Comparison of ENCODE assay signal across 21 mouse cellular contexts in genomic region chr1:77028216-77028615, GRCm38 (mm10).
DNase-seq lines count a peak whose midpoint lies in the region; ATAC-seq lines count a peak whose summit lies in the region.
"Had no signal": no experiment of that assay in that cellular context is flagged by ENCODE, and none has a peak within 500 bp of the region (broad histone marks: within the 10 kb centered on the region; RNA-seq: fewer than 3 reads in every experiment).

No protein-coding gene starts in this region.

- no peaks in the 10 kb centered on the region for H3K27me3 ChIP-seq in forebrain, embryonic 15.5 days
- no peaks in the 10 kb centered on the region for H3K27me3 ChIP-seq in forebrain, embryonic 10.5 days (ENCODE audit: poor library complexity, severe bottlenecking)
- H3K27me3 ChIP-seq: heart, embryonic 13.5 days; midbrain, embryonic 15.5 days; neural tube, embryonic 12.5 days had no signal

- H3K4me1 ChIP-seq in forebrain, embryonic 15.5 days, result peaks cover 15% of the 10 kb centered on the region
- 0 out of 2 replicates have a peak, but pooled peaks cover 4% of the 10 kb centered on the region for H3K4me1 ChIP-seq in forebrain, embryonic 10.5 days
- H3K4me1 ChIP-seq: heart, embryonic 13.5 days; midbrain, embryonic 15.5 days; neural tube, embryonic 12.5 days had no signal

- DNase-seq in forebrain, embryonic 10.5 days (ENCODE audit: extremely low spot score, low spot score), result no peak
- DNase-seq in left cerebral cortex, postnatal 4 days, result peak; percentile 4
- DNase-seq in left cerebral cortex, adult 11 months (ENCODE audit: low spot score), result no peak
- peak; percentile 52 to 57 for DNase-seq in cerebellum, postnatal 10 days
- no peak for DNase-seq in heart, postnatal 25 days (ENCODE audit: low spot score)
- DNase-seq: adrenal gland, postnatal 10 days; gastrocnemius, postnatal 25 days; heart, adult 2 months; heart, postnatal 36 days; kidney, adult 2 months; lung, postnatal 4 days; right cerebral cortex, postnatal 14 days had no signal

- H3K9me3 ChIP-seq in forebrain, embryonic 15.5 days, result no peaks in the 10 kb centered on the region
- H3K9me3 ChIP-seq in forebrain, embryonic 10.5 days, result no peaks in the 10 kb centered on the region
- H3K9me3 ChIP-seq: heart, embryonic 13.5 days; midbrain, embryonic 15.5 days; neural tube, embryonic 12.5 days had no signal

- WGBS in forebrain, embryonic 15.5 days, result 78% methylated on average over 6 of the region's 6 CpGs
- 87% methylated on average over 6 of the region's 6 CpGs for WGBS in forebrain, embryonic 10.5 days

- no peak for ATAC-seq in forebrain, embryonic 15.5 days (replicated peaks)
- no peak for ATAC-seq in megakaryocyte progenitor cell, adult 5-6 weeks (replicated peaks; ENCODE audit: poor library complexity)
- ATAC-seq: activated CD4-positive, CD25-positive, alpha-beta regulatory T cell, adult 4 months; inflammation-experienced regulatory T-cells, adult 6 months; midbrain, embryonic 15.5 days had no signal

- no peak overlapping the region for H3K9ac ChIP-seq in forebrain, embryonic 15.5 days (replicated peaks)
- H3K9ac ChIP-seq: heart, embryonic 13.5 days; hindbrain, embryonic 14.5 days; midbrain, embryonic 15.5 days; neural tube, embryonic 12.5 days had no signal

- intact Hi-C loops in left cerebral cortex, postnatal 4 days (cut with DNase I), result no loop called here
- intact Hi-C loops in heart, postnatal 25 days (cut with DNase I), result no loop called here

- H3K4me3 ChIP-seq in forebrain, embryonic 15.5 days, result no peak overlapping the region
- H3K4me3 ChIP-seq in forebrain, embryonic 10.5 days, result no peak overlapping the region
- H3K4me3 ChIP-seq: heart, adult 2 months; heart, embryonic 13.5 days; midbrain, embryonic 15.5 days; neural tube, embryonic 12.5 days had no signal

- no peaks in the 10 kb centered on the region for H3K36me3 ChIP-seq in forebrain, embryonic 15.5 days
- no peaks in the 10 kb centered on the region for H3K36me3 ChIP-seq in forebrain, embryonic 10.5 days (replicated peaks)
- H3K36me3 ChIP-seq: heart, embryonic 13.5 days; midbrain, embryonic 15.5 days; neural tube, embryonic 12.5 days had no signal

- H3K27ac ChIP-seq in forebrain, embryonic 15.5 days (replicated peaks), result peak overlapping the region; percentile 45; the same call in 1 of the 2 replicates
- H3K27ac ChIP-seq in forebrain, embryonic 10.5 days, result no peak overlapping the region
- H3K27ac ChIP-seq: heart, adult 2 months; heart, embryonic 13.5 days; hindbrain, embryonic 14.5 days; kidney, postnatal 0 days; midbrain, embryonic 15.5 days; neural tube, embryonic 12.5 days had no signal

- H3K4me2 ChIP-seq in forebrain, embryonic 15.5 days (replicated peaks), result no peak overlapping the region
- H3K4me2 ChIP-seq: heart, embryonic 13.5 days; hindbrain, embryonic 14.5 days; midbrain, embryonic 15.5 days; neural tube, embryonic 12.5 days had no signal

Comparison
In these comparisons a context has a peak if more than half of its experiments do, and no peak if none do; other contexts are left out.
1. DNase-seq: peak in left cerebral cortex, postnatal 4 days (single experiment) and cerebellum, postnatal 10 days (2 of 2); none in forebrain, embryonic 10.5 days (single experiment), left cerebral cortex, adult 11 months (single experiment) and heart, postnatal 25 days (single experiment).